Mouse (Mus musculus) CH12F3 (cell line): ENCODE measurements around the gene Nfia.

ENCODE experiments used
- in situ Hi-C: fragments of 300-500 bp; cut with MboI; formaldehyde crosslinking; loops from 2 replicates; pipeline ENCODE4 v1.14.3; 2020; ENCODE audit warnings: low sequenced_read_pairs

Gene Nfia

GRCm38 (mm10) chr4:97831611-97832278 lies 59.2 kb downstream of the Nfia start:
- in situ Hi-C loops = no loop called here

- in situ Hi-C loops = no loop called here
Observed at GRCm38 (mm10) chr4:97832279-97832640, 59.7 kb downstream of the Nfia start.

GRCm38 (mm10) chr4:97836812-97837211 lies 64.3 kb downstream of the Nfia start:
- in situ Hi-C loops = no loop called here

GRCm38 (mm10) chr4:97837724-97838123 lies 65.2 kb downstream of the Nfia start:
- in situ Hi-C loops = no loop called here

- in situ Hi-C loops = no loop called here
Observed at GRCm38 (mm10) chr4:97838651-97839050, 66.1 kb downstream of the Nfia start.

- in situ Hi-C loops = no loop called here
Observed at GRCm38 (mm10) chr4:97839406-97840101, 67.0 kb downstream of the Nfia start.

- in situ Hi-C loops = no loop called here
Observed at GRCm38 (mm10) chr4:97840227-97841062, 67.9 kb downstream of the Nfia start.

- in situ Hi-C loops = no loop called here
Observed at GRCm38 (mm10) chr4:97841063-97841595, 68.6 kb downstream of the Nfia start.

- in situ Hi-C loops = no loop called here
Observed at GRCm38 (mm10) chr4:97841745-97842144, 69.2 kb downstream of the Nfia start.

GRCm38 (mm10) chr4:97843981-97844690 lies 71.6 kb downstream of the Nfia start:
- in situ Hi-C loops = no loop called here

GRCm38 (mm10) chr4:97844899-97845298 lies 72.4 kb downstream of the Nfia start:
- in situ Hi-C loops = no loop called here

GRCm38 (mm10) chr4:97847653-97848052 lies 75.1 kb downstream of the Nfia start:
- in situ Hi-C loops = no loop called here

- in situ Hi-C loops = no loop called here
Observed at GRCm38 (mm10) chr4:97850991-97851390, 78.5 kb downstream of the Nfia start.

GRCm38 (mm10) chr4:97851698-97852097 lies 79.2 kb downstream of the Nfia start:
- in situ Hi-C loops = no loop called here

- in situ Hi-C loops = no loop called here
Observed at GRCm38 (mm10) chr4:97852626-97853025, 80.1 kb downstream of the Nfia start.

GRCm38 (mm10) chr4:97854779-97855178 lies 82.2 kb downstream of the Nfia start:
- in situ Hi-C loops = no loop called here

- in situ Hi-C loops = no loop called here
Observed at GRCm38 (mm10) chr4:97855712-97856420, 83.3 kb downstream of the Nfia start.

GRCm38 (mm10) chr4:97857549-97857948 lies 85.0 kb downstream of the Nfia start:
- in situ Hi-C loops = no loop called here

GRCm38 (mm10) chr4:97859431-97859830 lies 86.9 kb downstream of the Nfia start:
- in situ Hi-C loops = no loop called here

- in situ Hi-C loops = no loop called here
Observed at GRCm38 (mm10) chr4:97860376-97860775, 87.8 kb downstream of the Nfia start.
